Mouse (Mus musculus): Measurements from ENCODE around the gene Pla2g2e.
"Not testable (repeated sequence)": the region's sequence is repeated elsewhere in the genome, so short reads cannot be mapped to it uniquely, and the experiment has no call there.

Gene Pla2g2e

GRCm38 (mm10) chr4:138877731-138878130 lies at the start of gene Pla2g2e:
TSS of gene Pla2g2e (plus strand) at chr4:138877942.
- no peak for DNase-seq

- no peak for DNase-seq
Measured at GRCm38 (mm10) chr4:138839806-138840205, 37.9 kb upstream of the Pla2g2e start.

GRCm38 (mm10) chr4:138840726-138841125 lies 37.0 kb upstream of the Pla2g2e start:
- no peak for DNase-seq

- peak; percentile 37 for DNase-seq
Measured at GRCm38 (mm10) chr4:138841386-138841785, 36.4 kb upstream of the Pla2g2e start.

GRCm38 (mm10) chr4:138851463-138851862 lies 26.3 kb upstream of the Pla2g2e start:
- peak; percentile 77 for DNase-seq

- no peak for DNase-seq
Measured at GRCm38 (mm10) chr4:138852961-138853360, 24.8 kb upstream of the Pla2g2e start.

- DNase-seq, result no peak
Measured at GRCm38 (mm10) chr4:138855092-138855632, 22.6 kb upstream of the Pla2g2e start.

- peak; percentile 71 for DNase-seq
Measured at GRCm38 (mm10) chr4:138856491-138856890, 21.3 kb upstream of the Pla2g2e start.

GRCm38 (mm10) chr4:138857576-138857975 lies 20.2 kb upstream of the Pla2g2e start:
- DNase-seq, result no peak

GRCm38 (mm10) chr4:138858446-138858845 lies 19.3 kb upstream of the Pla2g2e start:
- DNase-seq, result no peak

GRCm38 (mm10) chr4:138859245-138859644 lies 18.5 kb upstream of the Pla2g2e start:
- DNase-seq, result no peak

GRCm38 (mm10) chr4:138859728-138860127 lies 18.0 kb upstream of the Pla2g2e start:
- peak; percentile 76 for DNase-seq

GRCm38 (mm10) chr4:138863344-138863998 lies 14.3 kb upstream of the Pla2g2e start, which contains the start of gene Pla2g5:
TSS of gene Pla2g5 (minus strand) at chr4:138863482.
- DNase-seq, result no peak

GRCm38 (mm10) chr4:138865092-138865491 lies 12.7 kb upstream of the Pla2g2e start:
- no peak for DNase-seq

- DNase-seq, result no peak
Measured at GRCm38 (mm10) chr4:138865991-138866390, 11.8 kb upstream of the Pla2g2e start.

GRCm38 (mm10) chr4:138866413-138866812 lies 11.3 kb upstream of the Pla2g2e start:
- peak; percentile 86 for DNase-seq

- DNase-seq, result no peak
Measured at GRCm38 (mm10) chr4:138868666-138869065, 9.1 kb upstream of the Pla2g2e start.

GRCm38 (mm10) chr4:138873864-138874263 lies 3.9 kb upstream of the Pla2g2e start, which contains the start of gene Gm13030:
TSS of gene Gm13030 (minus strand) at chr4:138873964.
- DNase-seq, result no peak

GRCm38 (mm10) chr4:138875275-138875674 lies 2.5 kb upstream of the Pla2g2e start:
- DNase-seq, result not testable (repeated sequence)

GRCm38 (mm10) chr4:138875986-138876385 lies 1.8 kb upstream of the Pla2g2e start:
- no peak for DNase-seq

- peak; percentile 37 for DNase-seq
Measured at GRCm38 (mm10) chr4:138878783-138879182, 1.0 kb downstream of the Pla2g2e start.

- no peak for DNase-seq
Measured at GRCm38 (mm10) chr4:138879808-138880207, 2.1 kb downstream of the Pla2g2e start.

GRCm38 (mm10) chr4:138880811-138881584 lies 3.3 kb downstream of the Pla2g2e start:
- DNase-seq, result no peak

- no peak for DNase-seq
Measured at GRCm38 (mm10) chr4:138882179-138882578, 4.4 kb downstream of the Pla2g2e start.
